Mouse (Mus musculus) heart, embryonic 10.5 days (tissue): ENCODE data around the gene Ptprc. TPM values are rescaled to one million over a fixed set of nuclear protein-coding genes. Genes with fewer than 3 reads are reported as not detected.

ENCODE experiments used
- DNase-seq: peaks from one replicate; pipeline ENCODE4 v3.0.0-alpha.2; 2017; ENCODE audit warnings: low spot score
- H3K27ac ChIP-seq: fragments of 300-500 bp; sonication (generic); 2 replicates; pipeline ENCODE4 v1.5.1; 2016; ENCODE audit warnings: mild to moderate bottlenecking
- H3K27me3 ChIP-seq: fragments of 300-500 bp; sonication (generic); 2 replicates; pipeline ENCODE4 v1.6.1; 2016; ENCODE audit warnings: mild to moderate bottlenecking; ENCODE audit not compliant: poor library complexity, insufficient read depth, severe bottlenecking
- H3K36me3 ChIP-seq: fragments of 300-500 bp; sonication (generic); 2 replicates; pipeline ENCODE4 v1.6.1; 2016; ENCODE audit warnings: mild to moderate bottlenecking, moderate library complexity
- H3K4me1 ChIP-seq: fragments of 300-500 bp; sonication (generic); 2 replicates; pipeline ENCODE4 v1.6.1; 2016; ENCODE audit warnings: mild to moderate bottlenecking
- H3K4me3 ChIP-seq: fragments of 300-500 bp; sonication (generic); 2 replicates; pipeline ENCODE4 v1.5.1; 2016; ENCODE audit warnings: mild to moderate bottlenecking, moderate library complexity
- H3K9me3 ChIP-seq: fragments of 300-500 bp; sonication (generic); 2 replicates; pipeline ENCODE4 v1.6.1; 2016; ENCODE audit warnings: mild to moderate bottlenecking, moderate library complexity
- WGBS: fragments of 180-500 bp; shearing (Covaris S2); methylation state at CpG from one replicate; pipeline ENCODE4 v1.1.7; 2016; 5-methylcytosine and 5-hydroxymethylcytosine counted together
- polyA plus RNA-seq: library from polyadenylated mRNA; unstranded; fragments of >200 nt; fragmentation: Nextera tagmentation; extraction: Ambion mirVana; gene quantifications from 2 replicates; pipeline ENCODE4 v1.2.1, GENCODE M21; 2016

Gene Ptprc
- polyA plus RNA-seq, 1 experiment from 2014 or later = 0.57 TPM

- no peaks in the 10 kb centered on the region for H3K27me3 ChIP-seq
- H3K4me1 ChIP-seq = no peaks in the 10 kb centered on the region
- no peak overlapping the region for H3K4me3 ChIP-seq
- H3K27ac ChIP-seq = no peak overlapping the region
- H3K9me3 ChIP-seq = no peaks in the 10 kb centered on the region
- DNase-seq = no peak
- H3K36me3 ChIP-seq = no peaks in the 10 kb centered on the region
- WGBS = 70% methylated on average over 3 of the region's 3 CpGs
Measured at GRCm38 (mm10) chr1:138172547-138172946, 3.0 kb downstream of the Ptprc start.

GRCm38 (mm10) chr1:138172096-138172495, 3.4 kb downstream of the Ptprc start:
- no peaks in the 10 kb centered on the region for H3K4me1 ChIP-seq
- no peaks in the 10 kb centered on the region for H3K36me3 ChIP-seq
- no peaks in the 10 kb centered on the region for H3K27me3 ChIP-seq
- no peak overlapping the region for H3K27ac ChIP-seq
- H3K9me3 ChIP-seq = no peaks in the 10 kb centered on the region
- H3K4me3 ChIP-seq = no peak overlapping the region
- 76% methylated on average over 4 of the region's 4 CpGs for WGBS
- DNase-seq = no peak

- H3K27ac ChIP-seq = no peak overlapping the region
- 69% methylated on average over 5 of the region's 5 CpGs for WGBS
- DNase-seq = no peak
- H3K4me3 ChIP-seq = no peak overlapping the region
- no peaks in the 10 kb centered on the region for H3K27me3 ChIP-seq
- no peaks in the 10 kb centered on the region for H3K9me3 ChIP-seq
- H3K4me1 ChIP-seq = no peaks in the 10 kb centered on the region
- H3K36me3 ChIP-seq = no peaks in the 10 kb centered on the region
Measured at GRCm38 (mm10) chr1:138166233-138166771, 9.2 kb downstream of the Ptprc start.

GRCm38 (mm10) chr1:138162638-138163037, 12.9 kb downstream of the Ptprc start:
- H3K36me3 ChIP-seq = no peaks in the 10 kb centered on the region
- H3K4me1 ChIP-seq = no peaks in the 10 kb centered on the region
- H3K9me3 ChIP-seq = no peaks in the 10 kb centered on the region
- H3K27ac ChIP-seq = no peak overlapping the region
- 87% methylated on average over 8 of the region's 8 CpGs for WGBS
- no peak overlapping the region for H3K4me3 ChIP-seq
- no peak for DNase-seq
- H3K27me3 ChIP-seq = no peaks in the 10 kb centered on the region

GRCm38 (mm10) chr1:138158921-138159320, 16.6 kb downstream of the Ptprc start:
- no peak overlapping the region for H3K4me3 ChIP-seq
- no peak overlapping the region for H3K27ac ChIP-seq
- no peaks in the 10 kb centered on the region for H3K4me1 ChIP-seq
- no peak for DNase-seq
- no peaks in the 10 kb centered on the region for H3K36me3 ChIP-seq
- WGBS = 71% methylated on average over 2 of the region's 2 CpGs
- no peaks in the 10 kb centered on the region for H3K27me3 ChIP-seq
- H3K9me3 ChIP-seq = no peaks in the 10 kb centered on the region

- WGBS = 80% methylated on average over 3 of the region's 3 CpGs
- H3K27ac ChIP-seq = no peak overlapping the region
- DNase-seq = no peak
- H3K27me3 ChIP-seq = no peaks in the 10 kb centered on the region
- H3K36me3 ChIP-seq = no peaks in the 10 kb centered on the region
- no peaks in the 10 kb centered on the region for H3K4me1 ChIP-seq
- H3K4me3 ChIP-seq = no peak overlapping the region
- no peaks in the 10 kb centered on the region for H3K9me3 ChIP-seq
Measured at GRCm38 (mm10) chr1:138158236-138158635, 17.3 kb downstream of the Ptprc start.

DNA sequence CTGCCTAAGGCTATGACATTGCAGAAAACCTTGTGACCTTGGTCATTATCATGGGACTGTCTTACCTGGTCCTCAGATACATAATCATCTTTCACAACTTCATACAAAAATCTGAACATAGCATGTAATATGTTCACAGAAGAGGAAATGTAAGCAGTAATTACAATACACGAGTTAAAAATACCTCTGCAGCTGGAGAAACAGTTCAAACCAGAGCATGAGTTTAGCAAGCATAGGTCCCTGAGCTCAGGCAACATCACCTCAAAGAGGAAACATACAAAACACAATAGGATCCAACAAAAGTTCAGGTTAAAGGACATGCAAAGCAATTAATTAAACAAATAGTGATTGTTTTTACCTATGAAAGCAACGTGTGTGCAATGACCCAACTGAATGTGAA, 17.8 kb downstream of the Ptprc start:
- Histone ChIP-seq H3K4me1 (no peaks in the 10 kb centered on the region), H3K36me3 (no peaks in the 10 kb centered on the region), H3K4me3 (no peak overlapping the region), H3K27me3 (no peaks in the 10 kb centered on the region), H3K27ac (no peak overlapping the region), H3K9me3 (no peaks in the 10 kb centered on the region)
- DNase-seq = no peak
- 73% methylated on average over 2 of the region's 2 CpGs for WGBS

DNA sequence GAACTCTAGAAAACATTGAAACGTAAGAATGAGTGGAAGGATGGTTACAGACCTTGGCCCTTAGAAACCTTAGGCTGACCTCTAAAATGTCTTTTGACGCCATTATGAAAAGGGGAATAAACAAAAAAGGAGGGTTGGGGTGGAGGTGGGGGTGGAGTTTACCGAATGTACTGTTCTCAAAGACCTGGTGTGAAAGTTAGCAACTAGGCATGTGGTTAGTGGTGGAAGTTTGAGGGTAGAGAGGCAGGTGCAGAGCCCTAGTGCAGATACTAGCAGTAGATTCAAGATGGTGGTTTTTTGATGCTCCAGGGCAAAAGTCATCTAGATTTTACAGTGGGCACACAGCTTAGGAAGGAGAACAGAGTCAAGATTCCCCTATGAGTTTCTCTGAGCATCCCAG, 18.5 kb downstream of the Ptprc start:
- no peaks in the 10 kb centered on the region for H3K36me3 ChIP-seq
- no peak overlapping the region for H3K4me3 ChIP-seq
- no peak for DNase-seq
- H3K27ac ChIP-seq = no peak overlapping the region
- 83% methylated on average over 3 of the region's 3 CpGs for WGBS
- no peaks in the 10 kb centered on the region for H3K9me3 ChIP-seq
- no peaks in the 10 kb centered on the region for H3K4me1 ChIP-seq
- H3K27me3 ChIP-seq = no peaks in the 10 kb centered on the region

GRCm38 (mm10) chr1:138154185-138154785, 21.2 kb downstream of the Ptprc start:
- DNase-seq = no peak
- Histone ChIP-seq H3K27ac (no peak overlapping the region), H3K36me3 (no peaks in the 10 kb centered on the region), H3K27me3 (no peaks in the 10 kb centered on the region), H3K4me3 (no peak overlapping the region), H3K4me1 (no peaks in the 10 kb centered on the region), H3K9me3 (no peaks in the 10 kb centered on the region)
- 71% methylated on average over 1 of the region's 1 CpGs for WGBS

DNA sequence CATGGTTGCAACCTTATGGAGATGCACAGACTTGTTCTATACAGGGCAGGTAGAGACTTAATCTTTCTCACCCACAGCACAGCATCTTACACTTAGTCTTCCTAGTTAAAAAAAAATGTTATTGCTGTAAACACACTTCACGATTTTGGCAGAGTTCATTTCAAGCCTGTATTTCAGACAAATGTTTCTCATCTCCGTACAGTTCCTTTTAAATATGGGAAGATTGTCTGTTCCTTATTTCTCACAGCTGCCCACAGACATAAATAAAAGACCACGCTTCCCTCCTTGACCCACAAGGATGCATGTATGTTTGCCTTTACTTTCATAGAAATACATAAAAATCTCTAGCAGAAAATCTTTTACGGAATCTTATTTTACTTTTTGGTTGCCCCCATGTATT, 22.4 kb downstream of the Ptprc start:
- DNase-seq = no peak
- Histone ChIP-seq H3K27ac (no peak overlapping the region), H3K36me3 (no peaks in the 10 kb centered on the region), H3K9me3 (no peaks in the 10 kb centered on the region), H3K4me1 (no peaks in the 10 kb centered on the region), H3K27me3 (no peaks in the 10 kb centered on the region), H3K4me3 (no peak overlapping the region)
- WGBS = 81% methylated on average over 4 of the region's 4 CpGs

DNA sequence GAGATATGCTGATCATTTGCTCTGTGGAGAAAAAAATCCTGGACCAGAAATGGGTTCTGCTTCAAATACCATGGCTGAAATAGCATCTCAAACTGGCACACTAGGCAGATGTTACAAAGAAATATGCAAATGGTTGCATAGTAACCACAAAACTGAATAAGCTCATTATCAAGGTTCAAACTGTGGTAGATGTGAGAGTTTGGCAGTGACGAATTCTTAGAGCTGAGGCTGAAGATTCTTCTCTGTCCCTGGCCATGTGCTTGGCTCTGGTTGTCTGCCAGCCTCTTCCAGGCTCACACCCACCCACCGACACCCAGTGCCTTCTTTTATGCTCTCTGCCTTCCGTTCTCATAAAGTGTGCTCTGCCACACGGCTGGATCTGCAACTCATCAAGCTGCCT, 26.7 kb downstream of the Ptprc start:
- H3K9me3 ChIP-seq = no peaks in the 10 kb centered on the region
- no peak for DNase-seq
- no peaks in the 10 kb centered on the region for H3K4me1 ChIP-seq
- no peak overlapping the region for H3K27ac ChIP-seq
- H3K4me3 ChIP-seq = no peak overlapping the region
- no peaks in the 10 kb centered on the region for H3K27me3 ChIP-seq
- no peaks in the 10 kb centered on the region for H3K36me3 ChIP-seq
- WGBS = 68% methylated on average over 4 of the region's 4 CpGs

DNA sequence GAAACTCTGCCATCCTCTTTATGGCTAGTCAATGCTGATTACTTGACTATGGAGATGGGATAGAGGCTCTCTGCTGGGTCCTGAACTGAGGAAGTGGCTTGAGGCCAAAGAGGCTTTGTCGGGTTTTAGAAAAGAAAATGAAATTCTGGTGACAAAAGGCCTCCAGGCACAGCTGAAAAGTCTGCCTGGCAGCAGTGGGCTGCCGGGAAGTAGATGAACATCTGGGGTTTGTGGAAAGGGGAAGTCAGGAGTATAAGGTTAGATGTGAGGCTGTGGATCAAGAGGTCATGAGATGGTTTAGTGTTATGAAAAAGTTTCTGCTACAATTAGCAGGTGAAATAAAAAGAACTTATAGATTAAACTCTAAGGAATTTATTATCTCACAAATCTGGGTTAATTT, 29.9 kb downstream of the Ptprc start:
- WGBS = 67% methylated on average over 2 of the region's 2 CpGs
- no peaks in the 10 kb centered on the region for H3K27me3 ChIP-seq

DNA sequence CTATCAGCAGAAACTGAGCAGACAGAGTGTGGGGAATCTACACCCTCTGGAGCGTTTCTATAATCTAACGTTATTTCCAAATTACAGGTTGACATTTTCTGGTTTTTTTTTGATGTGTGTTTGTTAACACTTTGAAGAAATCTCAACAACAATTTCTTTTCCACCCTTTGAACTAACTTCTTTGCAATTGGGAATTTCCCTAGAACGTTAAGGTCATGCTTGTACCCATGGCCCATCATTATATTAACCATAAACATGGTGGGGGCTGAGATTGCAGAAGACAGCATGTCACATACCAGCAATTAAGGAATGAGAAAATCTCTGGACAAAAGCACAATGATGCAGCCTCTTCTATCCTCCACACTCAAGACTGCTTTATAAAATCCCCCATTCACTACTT, 30.4 kb downstream of the Ptprc start:
- Histone ChIP-seq H3K27ac (no peak overlapping the region), H3K9me3 (no peaks in the 10 kb centered on the region), H3K4me3 (no peak overlapping the region), H3K36me3 (no peaks in the 10 kb centered on the region), H3K4me1 (no peaks in the 10 kb centered on the region), H3K27me3 (no peaks in the 10 kb centered on the region)
- 80% methylated on average over 3 of the region's 3 CpGs for WGBS
- no peak for DNase-seq

More for the DNA sequence above, 29.9 kb downstream of the Ptprc start:
- Histone ChIP-seq H3K36me3 (no peaks in the 10 kb centered on the region), H3K4me1 (no peaks in the 10 kb centered on the region), H3K27ac (no peak overlapping the region), H3K9me3 (no peaks in the 10 kb centered on the region), H3K4me3 (no peak overlapping the region)
- no peak for DNase-seq

GRCm38 (mm10) chr1:138144365-138144764, 31.1 kb downstream of the Ptprc start:
- no peak overlapping the region for H3K27ac ChIP-seq
- H3K36me3 ChIP-seq = no peaks in the 10 kb centered on the region
- no peaks in the 10 kb centered on the region for H3K4me1 ChIP-seq
- DNase-seq = no peak
- WGBS = 84% methylated on average over 5 of the region's 5 CpGs
- H3K4me3 ChIP-seq = no peak overlapping the region
- no peaks in the 10 kb centered on the region for H3K9me3 ChIP-seq
- H3K27me3 ChIP-seq = no peaks in the 10 kb centered on the region
